Mouse (Mus musculus) forebrain, embryonic 15.5 days (tissue): ENCODE data around the gene Chmp2a. TPM values are rescaled to one million over a fixed set of nuclear protein-coding genes. Genes with fewer than 3 reads are reported as not detected.

Source experiments
- ATAC-seq: fragments of 200-750 bp; cut with Nextera tagmentation; replicated peaks from 2 replicates; pipeline ENCODE4 v1.8.0; 2017; ENCODE audit warnings: mild to moderate bottlenecking, moderate TSS enrichment, moderate library complexity
- H3K27ac ChIP-seq: fragments of 300-500 bp; sonication (generic); replicated peaks from 2 replicates; pipeline ENCODE4 v1.5.1; 2015; ENCODE audit warnings: mild to moderate bottlenecking, inconsistent platforms
- H3K27me3 ChIP-seq: fragments of 300-500 bp; sonication (generic); 2 replicates; pipeline ENCODE4 v1.6.1; 2015; ENCODE audit warnings: inconsistent platforms
- H3K36me3 ChIP-seq: fragments of 300-500 bp; sonication (generic); 2 replicates; pipeline ENCODE4 v1.6.1; 2015; ENCODE audit warnings: mild to moderate bottlenecking, inconsistent platforms
- H3K4me1 ChIP-seq: fragments of 300-500 bp; sonication (generic); 2 replicates; pipeline ENCODE4 v1.6.1; 2015; ENCODE audit warnings: inconsistent platforms
- H3K4me2 ChIP-seq: fragments of 300-500 bp; sonication (generic); replicated peaks from 2 replicates; pipeline ENCODE4 v1.6.1; 2015; ENCODE audit warnings: mild to moderate bottlenecking, inconsistent platforms
- H3K4me3 ChIP-seq: fragments of 300-500 bp; sonication (generic); 2 replicates; pipeline ENCODE4 v1.5.1; 2015; ENCODE audit warnings: mild to moderate bottlenecking, inconsistent platforms
- H3K9ac ChIP-seq: fragments of 300-500 bp; sonication (generic); replicated peaks from 2 replicates; pipeline ENCODE4 v1.6.1; 2015; ENCODE audit warnings: mild to moderate bottlenecking, inconsistent platforms
- H3K9me3 ChIP-seq: fragments of 300-500 bp; sonication (generic); 2 replicates; pipeline ENCODE4 v1.6.1; 2016; ENCODE audit warnings: inconsistent platforms
- WGBS: fragments of 180-500 bp; shearing (Covaris S2); methylation state at CpG from one replicate; pipeline ENCODE4 v1.1.7; 2015; ENCODE audit warnings: mixed read lengths; 5-methylcytosine and 5-hydroxymethylcytosine counted together
- polyA plus RNA-seq: library from polyadenylated mRNA; unstranded; fragments of >200 nt; fragmentation: Nextera tagmentation; extraction: Ambion mirVana; gene quantifications from 2 replicates; pipeline ENCODE4 v1.2.1, GENCODE M21; 2015

The Chmp2a gene
- polyA plus RNA-seq, 1 experiment from 2014 or later, result 184 TPM

- H3K9me3 ChIP-seq, result no peaks in the 10 kb centered on the region
- no peaks in the 10 kb centered on the region for H3K27me3 ChIP-seq
- WGBS, result 89% methylated on average over 10 of the region's 10 CpGs
- no peak overlapping the region for H3K4me2 ChIP-seq
- ATAC-seq, result no peak
- no peak overlapping the region for H3K4me3 ChIP-seq
- H3K36me3 ChIP-seq, result no peaks in the 10 kb centered on the region
- no peak overlapping the region for H3K27ac ChIP-seq
- no peaks in the 10 kb centered on the region for H3K4me1 ChIP-seq
- H3K9ac ChIP-seq, result no peak overlapping the region
Measured at GRCm38 (mm10) chr7:12993148-12993547, 41.5 kb downstream of the Chmp2a start.

DNA sequence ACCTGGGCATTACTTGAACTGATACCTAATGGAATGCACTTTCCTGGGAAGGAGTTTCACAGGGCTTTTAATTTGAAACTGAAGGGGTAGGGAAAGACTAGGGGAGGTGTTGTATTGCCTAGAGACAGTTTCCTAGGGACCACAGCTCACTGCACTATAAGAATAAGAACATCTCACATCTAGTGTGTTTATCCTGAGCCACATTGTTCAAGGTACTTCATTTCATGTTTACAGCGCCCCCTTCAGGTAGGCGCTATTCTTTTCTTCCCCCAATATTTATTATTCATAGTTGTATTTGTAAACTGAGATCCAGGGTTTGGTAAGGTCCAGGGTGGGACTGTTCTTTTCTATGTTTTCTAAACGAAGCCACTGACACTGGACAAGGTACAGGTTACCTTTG is 42.4 kb downstream of the Chmp2a start:
- 12% methylated on average over 3 of the region's 3 CpGs for WGBS

GRCm38 (mm10) chr7:12987409-12988189 is 47.0 kb downstream of the Chmp2a start:
- Histone ChIP-seq H3K4me1 (no peaks in the 10 kb centered on the region), H3K36me3 (peaks cover 2% of the 10 kb centered on the region; the same call in 1 of the 2 replicates), H3K9ac (no peak overlapping the region), H3K4me3 (no peak overlapping the region), H3K9me3 (no peaks in the 10 kb centered on the region), H3K27me3 (no peaks in the 10 kb centered on the region), H3K27ac (no peak overlapping the region), H3K4me2 (no peak overlapping the region)
- 86% methylated on average over 8 of the region's 8 CpGs for WGBS
- ATAC-seq, result no peak

More for the DNA sequence above, 42.4 kb downstream of the Chmp2a start:
- Histone ChIP-seq H3K36me3 (no peaks in the 10 kb centered on the region), H3K9ac (no peak overlapping the region), H3K4me1 (no peaks in the 10 kb centered on the region), H3K9me3 (no peaks in the 10 kb centered on the region), H3K27ac (no peak overlapping the region), H3K27me3 (no peaks in the 10 kb centered on the region), H3K4me3 (no peak overlapping the region), H3K4me2 (no peak overlapping the region)
- ATAC-seq, result no peak

- Histone ChIP-seq H3K27ac (no peak overlapping the region), H3K9me3 (no peaks in the 10 kb centered on the region), H3K27me3 (no peaks in the 10 kb centered on the region), H3K36me3 (peaks cover 5% of the 10 kb centered on the region; the same call in 1 of the 2 replicates), H3K4me1 (no peaks in the 10 kb centered on the region), H3K4me2 (no peak overlapping the region), H3K4me3 (no peak overlapping the region), H3K9ac (no peak overlapping the region)
- WGBS, result 87% methylated on average over 8 of the region's 8 CpGs
- ATAC-seq, result no peak
Measured at GRCm38 (mm10) chr7:12986906-12987305, 47.7 kb downstream of the Chmp2a start.

- 86% methylated on average over 1 of the region's 1 CpGs for WGBS
- ATAC-seq, result no peak
Measured at GRCm38 (mm10) chr7:12985724-12986123, 48.9 kb downstream of the Chmp2a start.

More at GRCm38 (mm10) chr7:12985724-12986123, 48.9 kb downstream of the Chmp2a start:
- Histone ChIP-seq H3K4me2 (no peak overlapping the region), H3K4me1 (no peaks in the 10 kb centered on the region), H3K9ac (no peak overlapping the region), H3K27me3 (no peaks in the 10 kb centered on the region), H3K27ac (no peak overlapping the region), H3K36me3 (peaks cover 5% of the 10 kb centered on the region; the same call in 1 of the 2 replicates), H3K4me3 (no peak overlapping the region), H3K9me3 (no peaks in the 10 kb centered on the region)

Other genes starting within 250 kb of the Chmp2a start
- gene Zscan18, start 231.2 kb downstream of the Chmp2a start, polyA plus RNA-seq, result 21.3 and 22.7 TPM in 2 replicates
- 28.9 and 30.2 TPM in 2 replicates for gene Zfp329, start 215.9 kb downstream of the Chmp2a start, polyA plus RNA-seq
- 40.2 and 44.1 TPM in 2 replicates for gene Zfp110, start 200.0 kb downstream of the Chmp2a start, polyA plus RNA-seq
- 8.0 and 8.8 TPM in 2 replicates for gene Zfp128, start 153.6 kb downstream of the Chmp2a start, polyA plus RNA-seq
- 13.8 TPM in 2 replicates for gene Zscan22, start 137.0 kb downstream of the Chmp2a start, polyA plus RNA-seq
- 659 and 698 TPM in 2 replicates for gene Rps5, start 112.5 kb downstream of the Chmp2a start, polyA plus RNA-seq
- gene Rnf225, start 107.4 kb downstream of the Chmp2a start, polyA plus RNA-seq, result 0.61 and 0.84 TPM in 2 replicates
- 15.9 TPM in 2 replicates for gene Zfp324, start 69.0 kb downstream of the Chmp2a start, polyA plus RNA-seq
- 11.7 and 12.5 TPM in 2 replicates for gene Zfp446, start 57.0 kb downstream of the Chmp2a start, polyA plus RNA-seq
- gene Slc27a5, start 36.6 kb downstream of the Chmp2a start, polyA plus RNA-seq, result 0.20 and 0.50 TPM in 2 replicates
- gene Trim28, start 35.7 kb downstream of the Chmp2a start, polyA plus RNA-seq, result 252 and 278 TPM in 2 replicates
- gene Zbtb45, start 24.8 kb downstream of the Chmp2a start, polyA plus RNA-seq, result 40.4 and 44.2 TPM in 2 replicates
- gene Ube2m, start 3.5 kb upstream of the Chmp2a start, polyA plus RNA-seq, result 118 and 131 TPM in 2 replicates
- 7.9 and 8.7 TPM in 2 replicates for gene Mzf1, start 20.0 kb upstream of the Chmp2a start, polyA plus RNA-seq
- gene Vmn1r85, start 60.4 kb upstream of the Chmp2a start, polyA plus RNA-seq, result 0.04 and 0.06 TPM in 2 replicates
- not detected in 2 replicates for gene Vmn1r86, start 85.1 kb upstream of the Chmp2a start, polyA plus RNA-seq
- not detected in 2 replicates for gene Vmn1r87, start 105.3 kb upstream of the Chmp2a start, polyA plus RNA-seq
- gene Vmn1r88, start 124.8 kb upstream of the Chmp2a start, polyA plus RNA-seq, result not detected in 2 replicates
- not detected in 2 replicates for gene Vmn1r89, start 178.2 kb upstream of the Chmp2a start, polyA plus RNA-seq
- 50.7 and 54.9 TPM in 2 replicates for gene Lig1, start 242.5 kb upstream of the Chmp2a start, polyA plus RNA-seq
- 12.8 and 14.6 TPM in 2 replicates for gene Zswim9, start 243.9 kb upstream of the Chmp2a start, polyA plus RNA-seq